Mouse (Mus musculus) heart, postnatal 0 days (tissue): Measurements from ENCODE around the gene Gm20521.

ENCODE experiments used
- CTCF ChIP-seq: IDR thresholded peaks from 2 replicates; pipeline ENCODE4 v1.5.1; 2016; ENCODE audit warnings: antibody characterized with exemption, control low read depth, low read depth
- EP300 ChIP-seq: IDR thresholded peaks from 2 replicates; pipeline ENCODE4 v1.6.1; 2016; ENCODE audit warnings: antibody characterized with exemption, low read depth

DNA sequence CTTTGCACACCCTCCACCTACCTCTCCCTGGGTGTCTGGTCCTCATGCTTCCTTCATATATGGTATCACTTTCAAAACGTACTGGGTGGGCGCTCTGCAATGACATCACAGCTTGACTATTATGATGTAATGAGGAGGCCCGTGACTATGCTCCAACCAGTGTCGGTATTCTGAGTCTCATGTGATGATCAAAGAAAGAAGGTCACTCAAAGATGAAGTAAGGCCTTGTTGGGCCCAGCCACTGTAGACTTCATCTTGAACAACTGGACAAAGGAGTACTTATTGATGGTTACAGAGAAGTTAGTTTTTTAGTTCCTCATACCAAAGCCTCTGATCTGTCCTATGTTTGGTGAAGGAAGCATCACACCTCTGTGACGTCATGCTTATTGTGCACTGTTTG, 12.4 kb upstream of the Gm20521 start, which contains the start of gene Homez:
- TF ChIP-seq CTCF: no peak
- no peak for TF ChIP-seq EP300
